Mouse (Mus musculus): ENCODE measurements around the gene Zbtb16.
A peak's percentile ranks its signal among the peaks of the same experiment; 100 is the strongest.

Zbtb16 gene

GRCm38 (mm10) chr9:48741433-48742077 lies 94.5 kb downstream of the Zbtb16 start:
- peak; percentile 33 to 78 for DNase-seq

DNA sequence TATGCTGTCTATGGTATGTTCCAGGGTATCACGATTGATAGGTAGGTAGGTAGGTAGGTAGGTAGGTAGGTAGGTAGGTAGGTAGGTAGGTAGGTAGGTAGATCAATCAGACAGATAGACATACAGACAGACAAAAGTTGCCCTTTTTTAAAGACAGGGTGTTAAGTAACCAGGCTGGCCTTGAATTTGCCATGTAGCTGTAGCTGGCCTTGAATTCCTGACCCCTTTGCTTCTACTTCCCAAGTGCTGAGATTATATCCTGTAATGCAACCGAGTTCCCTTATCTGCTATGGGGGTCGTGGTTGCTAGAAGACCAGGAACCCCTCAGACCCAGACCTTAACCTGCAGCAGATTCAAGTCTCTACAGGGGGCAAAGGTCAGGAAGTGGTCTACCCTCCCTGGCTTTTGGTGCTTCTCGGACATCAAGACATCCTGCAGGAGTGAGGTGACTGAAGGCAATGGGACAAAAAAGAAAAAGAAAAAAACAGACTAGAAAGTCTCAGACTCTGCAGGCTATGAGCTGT lies 95.2 kb downstream of the Zbtb16 start:
- DNase-seq = no peak

DNA sequence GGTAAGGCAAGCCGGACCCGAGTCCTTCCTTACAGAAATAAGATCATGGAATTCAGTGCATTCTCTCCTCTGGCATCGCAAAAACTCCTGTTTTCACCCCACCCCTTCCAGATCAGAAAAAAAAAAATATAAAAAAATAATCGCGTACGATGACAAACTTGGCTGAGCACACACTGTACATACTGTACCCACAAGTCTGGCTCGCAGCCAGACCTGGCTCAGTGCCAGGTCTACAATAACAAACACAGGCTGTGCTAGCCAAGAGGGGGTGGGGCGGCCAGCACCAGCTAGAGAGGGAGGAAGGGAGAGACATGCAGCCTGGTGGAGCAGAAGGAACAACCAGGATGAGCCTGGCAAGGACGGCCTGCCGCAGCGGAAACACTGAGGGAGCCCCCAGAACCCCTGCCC lies 95.9 kb downstream of the Zbtb16 start:
- DNase-seq = peak; percentile 98 to 99

- DNase-seq = peak in 1 of 2 experiments; percentile 62
Measured at GRCm38 (mm10) chr9:48738795-48739476, 97.1 kb downstream of the Zbtb16 start.

- DNase-seq = no peak
Measured at GRCm38 (mm10) chr9:48737911-48738310, 98.1 kb downstream of the Zbtb16 start.

- DNase-seq = peak; percentile 92 to 98
Measured at GRCm38 (mm10) chr9:48737210-48737850, 98.7 kb downstream of the Zbtb16 start.

GRCm38 (mm10) chr9:48736361-48737209 lies 99.4 kb downstream of the Zbtb16 start:
- peak in 1 of 2 experiments; percentile 77 for DNase-seq

- no peak for DNase-seq
Measured at GRCm38 (mm10) chr9:48735466-48736312, 100.3 kb downstream of the Zbtb16 start.

- DNase-seq = no peak
Measured at GRCm38 (mm10) chr9:48734725-48735465, 101.1 kb downstream of the Zbtb16 start.

GRCm38 (mm10) chr9:48733817-48734544 lies 102.0 kb downstream of the Zbtb16 start:
- peak; percentile 62 to 82 for DNase-seq

GRCm38 (mm10) chr9:48733083-48733482 lies 102.9 kb downstream of the Zbtb16 start:
- no peak for DNase-seq

DNA sequence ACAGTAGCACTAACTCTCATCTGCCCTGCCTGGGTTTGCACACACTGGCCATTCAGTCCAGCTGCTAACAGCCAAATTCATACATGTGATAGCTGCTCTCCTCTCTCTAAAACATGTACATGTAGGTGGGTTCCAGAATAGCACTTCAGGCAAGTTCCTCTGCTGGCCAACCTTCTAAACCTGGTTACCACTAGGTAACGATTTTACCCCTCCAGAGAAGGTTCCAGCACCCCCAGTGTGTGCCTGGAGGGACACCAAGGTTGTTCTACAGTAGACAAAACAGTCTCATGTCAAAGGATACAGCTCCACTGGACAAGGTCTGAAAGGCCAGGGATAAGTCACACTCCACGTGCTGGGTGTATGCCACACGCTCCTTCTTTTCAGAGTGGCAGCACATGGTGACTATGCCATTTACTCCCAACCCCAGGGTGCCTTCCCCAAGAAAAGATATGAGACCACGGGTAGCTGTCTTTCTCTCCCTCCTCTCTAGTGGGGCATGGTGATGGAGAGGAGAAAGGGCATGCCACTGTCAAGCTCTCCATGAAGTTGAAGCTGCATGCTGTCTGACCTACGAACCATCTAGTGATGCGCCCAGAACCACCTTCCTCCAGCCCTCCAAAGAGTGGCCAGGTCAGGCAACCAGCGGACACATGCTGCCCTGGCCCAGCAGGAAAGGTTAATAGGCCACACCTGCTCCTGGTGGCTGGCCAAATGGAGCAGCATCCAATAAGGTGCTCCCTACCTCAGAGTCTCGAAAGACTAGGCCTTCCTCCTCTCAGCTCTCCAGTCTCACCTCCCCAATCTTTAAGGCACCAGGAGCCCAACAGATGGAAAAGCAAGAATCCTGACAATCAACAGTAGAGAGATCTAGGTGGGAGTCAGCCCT lies 104.1 kb downstream of the Zbtb16 start:
- peak; percentile 36 to 74 for DNase-seq

DNA sequence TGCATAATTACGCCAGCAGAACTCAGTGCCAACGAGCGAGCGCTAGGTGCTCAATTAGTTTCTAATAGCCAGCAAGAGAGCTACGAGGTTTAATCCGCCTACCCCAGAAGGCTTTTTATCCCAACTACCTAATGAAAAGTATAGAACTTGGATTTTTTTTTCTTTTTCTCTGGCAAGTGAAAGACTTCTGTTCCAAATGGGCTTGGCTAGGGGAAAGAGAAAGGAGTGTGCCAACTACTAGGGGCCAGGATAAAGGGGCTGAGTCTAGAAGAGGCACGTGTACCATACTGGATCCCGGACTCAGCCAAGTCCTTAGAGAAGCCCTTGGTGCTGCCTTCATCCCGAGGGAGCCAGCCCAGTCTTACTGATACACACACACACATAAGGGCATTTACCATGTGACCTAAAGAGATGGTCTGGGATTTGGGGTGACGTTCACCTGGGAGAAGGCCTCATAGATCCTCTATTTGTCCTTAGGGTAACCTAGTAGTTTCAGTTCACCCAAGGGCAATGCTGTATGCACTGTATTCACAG lies 105.5 kb downstream of the Zbtb16 start:
- no peak for DNase-seq

DNA sequence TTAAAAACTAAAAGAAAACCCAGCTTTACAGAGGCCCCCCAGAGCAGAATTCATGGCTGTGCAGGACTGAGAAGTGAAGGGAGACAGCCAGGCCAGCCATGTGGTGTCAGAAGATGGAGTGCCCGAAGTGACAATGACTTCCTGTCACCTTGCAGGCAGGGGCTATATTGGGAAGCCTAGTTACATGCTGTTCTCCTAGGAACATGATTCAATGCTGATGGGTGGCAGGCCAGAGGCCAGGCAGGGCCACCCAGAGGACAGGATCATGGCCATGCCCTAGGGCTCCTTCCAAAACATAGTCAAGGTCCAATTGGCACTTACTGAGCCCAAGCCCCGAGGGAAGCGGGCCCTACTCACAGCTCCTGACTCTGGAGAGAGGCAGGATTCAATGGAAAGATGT lies 106.6 kb downstream of the Zbtb16 start:
- peak; percentile 30 to 85 for DNase-seq

DNA sequence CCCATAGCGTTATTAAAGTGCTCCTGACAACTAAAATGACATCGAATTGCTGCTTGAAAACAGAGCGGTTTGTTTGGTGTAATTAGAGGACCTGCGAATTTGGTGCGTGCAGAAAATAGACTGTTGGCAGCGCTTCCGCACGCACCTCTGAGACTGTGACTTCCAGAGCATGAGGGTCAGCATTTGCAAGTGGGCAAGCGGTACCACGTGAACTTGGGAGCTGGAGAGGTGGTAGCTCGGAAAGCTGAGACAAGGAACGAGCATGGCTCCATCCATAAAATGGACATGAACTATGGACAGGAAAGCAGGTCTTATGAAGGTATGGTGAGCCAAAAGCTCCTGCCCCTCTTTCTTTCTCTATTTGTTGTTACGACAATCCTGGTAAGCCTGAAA lies 107.3 kb downstream of the Zbtb16 start:
- no peak for DNase-seq

GRCm38 (mm10) chr9:48728083-48728730 lies 107.8 kb downstream of the Zbtb16 start:
- DNase-seq = no peak

DNA sequence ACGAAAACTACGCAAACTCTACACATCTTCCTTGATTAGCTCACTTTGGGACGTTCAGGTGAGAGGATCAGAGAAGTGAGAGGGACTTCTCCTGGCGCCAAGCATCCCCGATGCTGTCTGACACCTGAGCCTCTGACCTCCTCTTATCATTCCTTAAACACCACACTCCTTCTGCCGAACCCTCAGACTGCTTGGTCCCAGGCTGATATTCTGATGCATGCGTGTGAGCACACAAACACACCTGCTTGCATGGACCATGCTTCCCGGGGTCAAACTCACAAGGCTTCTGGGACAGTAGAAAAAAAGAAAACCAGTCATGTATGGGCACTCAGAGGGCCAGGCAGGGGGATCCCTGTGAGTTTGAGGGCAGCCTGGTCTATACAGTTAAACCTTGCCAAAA lies 109.7 kb downstream of the Zbtb16 start:
- no peak for DNase-seq

DNA sequence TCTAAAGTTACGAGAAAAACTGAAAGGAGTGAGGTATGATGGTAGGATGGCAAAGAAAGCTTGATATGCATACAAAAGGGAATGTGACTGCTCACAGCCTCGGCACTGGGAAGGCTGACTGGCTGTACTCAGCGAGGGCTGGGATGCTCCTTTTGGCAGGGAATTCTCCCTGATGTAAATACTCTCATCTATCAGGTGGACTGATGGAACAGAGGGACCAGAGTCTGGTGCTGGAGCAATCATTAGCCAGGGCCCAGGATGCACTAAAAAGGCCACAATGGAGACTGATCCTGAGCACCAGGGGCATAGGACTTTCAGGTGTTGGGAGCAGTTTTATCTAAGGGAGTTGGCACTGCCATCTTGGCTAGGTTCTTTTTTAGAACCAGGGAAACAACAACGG lies 110.1 kb downstream of the Zbtb16 start:
- DNase-seq = no peak
